Mouse (Mus musculus) left cerebral cortex, adult 18-20 months (tissue): ENCODE data around the gene Fmo2. TPM values are rescaled to one million over a fixed set of nuclear protein-coding genes. Genes with fewer than 3 reads are reported as not detected.

Source experiments
- DNase-seq, 2 experiments: peaks; one replicate each; pipeline ENCODE4 v3.0.0; 2021 to 2022; ENCODE audit warnings: low spot score in 2 of 2, mixed read lengths in 1 of 2
- total RNA-seq, 2 experiments: library from RNA; stranded (reverse); gene quantifications; 2 replicates each; pipeline ENCODE4 v1.2.3; 2021

Gene Fmo2
- total RNA-seq, 2 experiments from 2014 or later: 3.8 to 4.0 TPM

DNA sequence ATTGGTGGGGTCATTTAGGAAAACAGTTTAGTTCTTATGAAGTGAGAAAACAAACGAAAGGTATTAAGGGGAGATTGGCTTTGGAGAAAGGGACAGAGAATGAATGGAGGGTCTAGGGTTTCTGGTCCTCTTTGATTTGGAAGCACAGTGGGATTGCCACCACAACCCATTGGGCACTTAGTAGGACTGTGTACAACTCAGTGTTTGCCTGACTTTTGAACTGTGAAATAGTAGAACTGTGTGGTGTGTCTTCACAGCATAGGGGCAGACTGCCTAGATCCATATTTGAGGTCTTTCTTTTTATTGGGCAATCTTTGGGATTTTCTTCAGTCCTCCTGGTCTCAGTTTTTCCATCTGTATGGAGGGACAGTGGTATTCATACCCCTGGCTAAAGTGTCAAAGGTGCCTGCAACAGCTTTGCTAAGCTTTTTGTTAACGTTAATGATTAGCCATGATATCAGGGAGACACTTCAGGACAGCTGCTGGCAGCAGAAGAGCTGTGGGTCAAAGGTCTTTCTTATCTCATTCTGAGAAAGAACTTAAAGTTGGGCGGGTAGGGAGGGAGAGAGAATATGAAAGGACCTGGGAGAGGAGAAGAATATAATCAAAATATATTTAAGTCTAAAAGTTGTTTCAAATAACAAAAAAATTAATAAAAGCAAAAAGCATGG, 44.6 kb downstream of the Fmo2 start:
- DNase-seq: no peak

DNA sequence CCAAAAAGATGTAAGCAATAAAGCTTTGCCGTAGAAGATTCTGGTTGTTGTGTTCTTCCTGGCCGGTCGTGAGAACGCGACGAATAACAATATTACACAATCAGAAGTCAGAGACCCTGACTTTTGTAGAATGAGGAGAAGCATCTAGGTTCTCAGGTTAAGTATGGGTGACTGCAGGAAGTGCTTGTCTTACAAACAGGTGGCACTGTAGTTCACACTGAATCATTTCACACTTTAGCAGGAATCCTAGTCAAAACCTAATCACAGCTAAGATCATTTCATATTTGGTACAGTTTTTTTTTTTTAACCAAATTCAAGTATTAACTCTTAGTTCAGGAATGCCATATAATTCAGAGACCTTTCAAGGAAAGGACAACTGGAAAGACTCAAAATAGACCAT, 51.0 kb downstream of the Fmo2 start:
- no peak for DNase-seq

DNA sequence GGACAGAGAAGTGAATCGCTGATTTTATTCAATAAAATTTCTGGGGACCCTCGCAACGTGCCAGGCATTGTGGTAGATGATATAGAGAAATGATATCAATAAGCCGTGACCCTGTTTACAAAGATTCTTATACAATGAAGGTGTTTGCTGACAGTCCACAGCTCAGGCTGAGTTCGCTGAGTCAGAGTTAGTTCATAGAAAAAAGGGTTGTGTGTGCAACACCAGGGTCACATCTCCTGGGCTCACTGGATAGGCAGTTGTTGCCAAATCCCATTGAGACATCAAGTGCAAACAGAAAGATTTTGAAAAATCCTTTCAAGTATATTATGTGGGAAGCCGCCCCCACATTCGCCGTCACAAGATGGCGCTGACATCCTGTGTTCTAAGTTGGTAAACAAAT, 58.3 kb downstream of the Fmo2 start:
- no peak for DNase-seq

DNA sequence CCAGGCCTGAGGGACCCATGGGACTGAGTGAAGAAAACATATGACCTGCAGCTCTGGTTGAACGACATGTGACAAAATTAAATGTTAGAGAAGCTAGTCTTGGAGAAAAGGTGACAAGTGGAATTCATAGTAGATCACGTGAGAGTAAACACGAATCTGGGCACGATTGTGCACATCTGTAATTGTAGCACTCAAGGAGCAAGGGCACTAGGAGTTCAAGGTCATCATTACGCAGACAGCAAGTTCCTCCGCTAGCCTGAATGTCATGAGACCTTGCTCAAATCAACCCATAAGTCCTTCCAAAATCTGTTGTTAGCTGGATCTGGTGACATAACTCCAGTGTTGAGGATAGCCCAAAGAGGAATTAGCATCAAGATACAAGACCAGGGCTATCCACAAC, 59.5 kb downstream of the Fmo2 start:
- DNase-seq: no peak

DNA sequence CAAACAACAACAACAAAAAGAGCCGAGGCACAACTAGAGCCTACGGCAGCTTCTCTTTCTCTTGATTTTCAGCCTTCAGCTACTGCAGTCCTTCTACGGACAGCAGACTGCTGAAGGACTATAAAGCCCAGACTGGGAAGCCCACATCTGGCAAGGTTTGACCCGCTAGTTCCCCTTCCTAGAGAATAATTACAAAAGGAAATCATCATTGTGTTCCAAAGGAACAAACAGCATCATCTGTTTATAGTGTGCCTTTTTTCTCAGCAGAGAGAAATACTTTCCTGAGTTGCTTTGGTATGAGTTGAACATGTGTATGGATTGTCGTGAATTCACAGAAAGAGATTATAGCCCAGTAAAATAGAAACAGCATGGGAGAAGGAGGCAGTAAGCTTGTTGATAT, 64.2 kb downstream of the Fmo2 start:
- DNase-seq: no peak

DNA sequence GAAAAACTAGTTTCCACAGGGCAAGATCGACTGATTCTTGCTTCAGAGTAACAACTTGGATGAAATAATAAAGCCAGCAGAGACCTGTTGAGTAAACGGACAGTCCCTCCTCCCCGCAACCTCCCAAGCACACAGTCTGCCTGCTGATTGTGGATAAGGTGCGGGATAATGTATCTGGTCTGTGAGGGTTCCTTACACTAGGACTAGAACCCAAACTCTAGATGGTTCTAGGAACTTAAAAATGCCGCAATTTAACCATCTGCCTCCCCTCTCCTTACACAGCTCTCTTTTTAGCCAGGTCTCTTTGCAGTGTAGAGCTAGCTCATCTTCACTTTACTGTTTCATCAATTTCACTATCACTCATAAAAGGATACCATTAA, 66.0 kb downstream of the Fmo2 start:
- no peak for DNase-seq

DNA sequence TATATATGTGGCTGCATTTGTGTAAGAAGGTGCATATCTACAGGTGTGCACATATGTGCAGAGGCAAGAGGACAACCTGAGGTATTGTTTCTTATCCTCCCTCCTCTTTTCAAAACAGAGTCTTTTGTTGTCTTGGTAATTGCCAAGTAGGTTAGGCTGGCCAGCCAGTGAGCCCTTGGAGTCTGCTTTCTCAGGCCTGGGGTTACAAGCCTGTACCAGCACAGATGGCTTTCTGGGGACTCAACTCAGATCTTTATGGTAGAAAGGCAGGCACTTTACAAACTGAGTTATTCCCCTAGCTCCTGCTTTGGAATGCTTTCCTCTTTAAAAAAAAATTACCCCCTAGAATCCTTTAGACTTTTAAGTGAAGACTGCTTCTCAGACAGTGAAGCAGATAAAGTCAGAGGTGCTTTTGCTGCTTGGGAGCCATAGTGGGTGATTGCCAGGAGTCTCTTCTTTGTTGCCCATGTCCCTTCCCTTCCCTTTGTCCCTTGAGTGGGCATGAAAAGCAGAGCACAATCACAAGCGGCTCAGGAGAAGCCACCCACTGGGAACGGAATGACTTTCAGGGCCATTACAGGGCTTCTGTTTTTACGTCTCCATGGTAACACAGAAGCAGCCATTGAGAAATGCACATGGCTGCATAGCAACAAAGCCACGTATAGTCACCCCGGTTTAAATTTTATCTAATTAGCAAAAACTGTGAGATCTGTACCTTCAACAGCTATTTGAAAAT, 66.5 kb downstream of the Fmo2 start:
- DNase-seq: no peak

Other genes with a start within 250 kb of the Fmo2 start
- not detected for gene Myocos, start 240.5 kb downstream of the Fmo2 start, total RNA-seq
- 100 to 1,000 TPM; 180 to 183 TPM for gene Prrc2c, start 158.2 kb downstream of the Fmo2 start, total RNA-seq
- gene Fmo4, start 84.8 kb downstream of the Fmo2 start, total RNA-seq: not detected
- gene Fmo1, start 32.1 kb downstream of the Fmo2 start, total RNA-seq: 10 to 100 TPM; 12.1 to 15.9 TPM
- gene Fmo6, start 38.8 kb upstream of the Fmo2 start, total RNA-seq: not detected
- gene Fmo3, start 85.8 kb upstream of the Fmo2 start, total RNA-seq: not detected
- gene Mroh9, start 186.9 kb upstream of the Fmo2 start, total RNA-seq: not detected